Mouse (Mus musculus) brain, adult 2 months (tissue): ENCODE data around the gene Klhl5.
"Not testable (repeated sequence)": the region's sequence is repeated elsewhere in the genome, so short reads cannot be mapped to it uniquely, and the experiment has no call there.

ENCODE experiments used
- DNase-seq: peaks from one replicate; pipeline ENCODE4 v3.0.0; 2011; ENCODE audit warnings: low read depth, low spot score

The Klhl5 gene

DNA sequence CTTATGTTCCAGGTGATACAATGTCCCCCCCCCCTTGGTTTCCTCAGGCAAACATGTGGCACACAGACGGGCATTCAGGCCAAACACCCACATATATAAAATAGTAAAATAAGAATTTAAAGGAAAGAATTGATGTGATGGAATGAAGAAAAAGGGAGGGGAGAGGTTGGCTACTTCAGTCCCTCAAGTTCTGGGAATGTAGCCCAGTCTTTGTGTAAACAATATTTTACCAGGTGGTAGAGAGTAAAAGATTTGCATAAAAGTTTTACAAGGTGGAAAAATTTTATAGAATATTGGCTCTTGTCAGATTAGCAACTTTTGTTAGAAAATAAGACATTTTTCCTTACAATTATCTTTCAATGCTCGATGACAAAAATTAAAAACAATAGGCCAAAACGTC lies 10.5 kb upstream of the Klhl5 start:
- no peak for DNase-seq

GRCm38 (mm10) chr5:65097457-65097856 lies 9.9 kb upstream of the Klhl5 start:
- no peak for DNase-seq

DNA sequence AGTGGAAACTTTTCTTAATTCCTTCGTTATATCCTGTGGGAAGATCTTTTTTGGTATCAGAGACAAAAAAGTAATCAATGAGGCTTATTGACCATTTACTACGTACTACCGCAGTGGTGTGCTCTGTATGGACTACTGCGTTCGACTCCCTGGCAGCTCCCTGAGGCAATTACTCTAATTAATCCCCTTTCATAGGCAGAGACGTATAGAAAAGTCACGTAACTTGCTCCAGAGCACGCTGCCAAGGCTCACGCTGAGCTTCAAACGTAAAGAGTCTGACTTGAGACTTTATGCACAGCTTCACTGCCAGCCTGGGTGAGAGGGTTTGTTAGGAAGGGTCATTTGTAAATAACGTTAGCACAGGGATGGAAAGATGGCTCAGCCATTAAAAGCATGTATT lies 7.3 kb upstream of the Klhl5 start:
- no peak for DNase-seq

DNA sequence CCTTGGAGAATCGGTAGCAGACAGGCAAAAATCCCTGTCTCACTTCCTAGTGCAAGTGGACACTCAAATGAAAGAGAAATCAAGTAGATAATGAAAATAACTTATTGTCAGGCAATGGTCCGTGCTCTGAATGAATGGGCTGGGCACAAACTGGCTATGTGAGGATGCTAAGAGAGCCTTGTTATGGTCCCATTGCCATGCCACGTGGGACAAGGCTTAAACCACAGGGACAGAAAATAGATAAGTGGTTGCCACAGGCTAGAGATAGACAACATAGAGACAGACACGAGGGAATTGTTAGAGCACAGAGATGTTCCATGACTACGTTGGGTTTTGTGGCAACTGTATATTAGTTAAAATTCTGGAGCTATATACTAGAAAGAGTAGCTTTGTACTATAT lies 6.1 kb upstream of the Klhl5 start:
- no peak for DNase-seq

- DNase-seq, result no peak
Observed at GRCm38 (mm10) chr5:65101621-65102020, 5.7 kb upstream of the Klhl5 start.

DNA sequence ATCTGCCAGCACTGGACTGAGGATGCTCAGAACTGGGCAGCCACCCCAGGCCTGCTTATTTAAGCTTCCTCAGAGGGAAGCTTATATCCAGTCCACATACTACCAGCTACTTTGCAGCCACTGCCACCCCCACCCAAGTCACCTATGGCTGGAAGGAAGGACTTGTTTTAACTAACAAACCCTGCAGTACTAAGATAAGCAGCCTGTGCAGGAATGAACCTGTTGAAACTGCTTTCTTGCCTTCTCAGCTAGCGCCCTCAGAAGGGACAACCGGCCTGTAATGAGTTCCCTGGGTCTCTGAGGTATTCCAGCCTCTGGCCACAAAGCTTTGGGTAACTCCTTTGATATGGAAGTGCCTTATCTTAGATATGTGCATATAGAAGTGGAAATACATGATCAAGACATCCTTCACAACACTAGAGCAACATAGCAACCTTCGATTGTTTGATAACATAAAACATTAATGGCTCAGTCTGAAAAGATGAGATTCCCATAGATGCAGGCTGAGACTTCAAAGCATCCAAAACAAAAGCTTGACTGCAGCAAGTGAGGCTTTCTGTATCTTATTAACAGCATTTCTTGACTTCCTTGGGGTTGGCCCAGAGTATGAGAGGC lies 5.2 kb upstream of the Klhl5 start:
- DNase-seq, result no peak

DNA sequence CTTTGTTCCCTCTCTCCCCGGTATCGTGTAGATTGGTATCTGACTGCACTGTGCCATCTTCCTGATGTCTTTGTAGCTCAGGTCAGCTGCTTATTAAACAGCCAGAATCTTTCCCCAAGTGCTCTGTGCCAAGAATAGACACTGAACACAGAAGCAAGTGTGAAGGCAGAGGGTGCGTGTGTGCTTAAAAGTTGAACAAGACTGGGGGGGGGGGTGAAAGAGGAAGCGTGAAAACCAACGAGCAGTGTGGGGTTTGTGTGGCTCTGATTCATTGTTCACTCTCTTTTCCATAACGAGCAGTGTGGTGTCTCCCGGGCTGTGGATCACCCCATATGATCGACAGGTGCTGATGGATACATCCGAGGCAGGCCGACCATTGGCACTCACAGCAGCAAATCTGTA lies 4.7 kb upstream of the Klhl5 start:
- DNase-seq, result peak; percentile 24

DNA sequence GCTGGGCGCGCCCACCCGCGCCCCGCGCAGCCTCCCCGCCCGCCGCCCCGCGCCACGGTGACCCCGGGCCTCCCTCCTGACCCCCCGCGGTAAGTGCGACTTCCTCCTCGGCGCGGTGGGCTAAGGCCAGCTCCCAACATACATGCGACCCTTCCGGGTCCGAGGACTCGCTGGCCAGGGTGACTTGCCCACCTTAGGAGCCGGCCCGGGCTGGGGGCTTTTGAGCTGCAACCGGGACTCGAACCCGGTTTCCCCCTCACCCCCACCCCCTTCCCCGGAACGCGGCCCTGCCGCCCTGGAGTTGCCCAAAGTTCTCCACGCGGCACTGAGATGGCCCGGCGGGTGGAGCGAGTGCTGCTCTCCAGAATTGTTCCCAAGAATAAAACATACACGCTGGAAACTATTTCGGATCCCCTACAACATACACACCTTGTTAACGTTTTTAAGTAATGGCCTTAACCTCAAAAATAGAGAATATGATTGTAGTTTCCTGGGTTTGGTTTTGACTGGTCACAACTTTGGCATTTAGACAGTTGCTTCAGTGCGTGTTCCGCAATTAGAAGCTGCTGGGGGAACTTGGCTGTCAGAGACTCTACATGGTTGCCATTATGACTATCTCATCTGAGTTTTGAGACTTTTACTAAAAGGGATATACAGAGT lies 564 bp downstream of the Klhl5 start:
- DNase-seq, result peak; percentile 14

DNA sequence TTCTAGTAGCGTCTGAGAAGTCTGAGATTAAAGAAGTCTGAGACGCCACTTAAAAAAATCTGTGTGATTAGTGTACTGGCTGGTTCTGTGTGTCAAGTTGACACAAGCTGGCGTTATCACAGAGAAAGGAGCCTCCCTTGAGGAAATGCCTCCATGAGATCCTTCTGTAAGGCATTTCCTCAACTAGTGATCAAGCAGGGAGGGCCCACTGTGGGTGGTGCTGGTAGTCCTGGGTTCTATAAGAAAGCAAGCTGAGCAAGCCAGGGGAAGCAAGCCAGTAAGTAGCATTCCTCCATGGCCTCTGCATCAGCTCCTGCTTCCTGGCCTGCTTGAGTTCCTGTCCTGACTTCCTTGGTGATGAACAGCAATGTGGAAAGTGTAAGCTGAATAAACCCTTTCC lies 4.9 kb downstream of the Klhl5 start:
- not testable (repeated sequence) for DNase-seq

DNA sequence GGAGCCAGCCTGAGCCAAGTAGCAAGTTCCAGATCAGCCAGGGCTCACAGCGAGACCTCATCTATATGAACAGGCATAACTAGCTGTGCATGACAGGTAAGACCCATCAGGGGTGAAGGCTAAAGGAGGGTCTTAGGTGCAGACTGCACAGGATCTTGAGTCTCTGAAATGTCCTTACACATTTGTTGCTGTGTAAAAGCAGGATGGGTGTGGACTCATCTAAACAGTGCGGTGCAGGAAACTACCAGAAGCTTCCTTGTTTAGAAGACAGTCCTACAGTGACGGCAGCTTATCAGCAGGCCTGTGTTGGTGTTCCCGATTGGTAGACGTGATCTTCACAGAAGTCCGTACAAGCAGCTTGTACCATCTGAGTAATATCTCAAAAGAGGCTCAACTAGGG lies 6.0 kb downstream of the Klhl5 start:
- DNase-seq, result no peak

- DNase-seq, result no peak
Observed at GRCm38 (mm10) chr5:65116789-65117188, 9.4 kb downstream of the Klhl5 start.

DNA sequence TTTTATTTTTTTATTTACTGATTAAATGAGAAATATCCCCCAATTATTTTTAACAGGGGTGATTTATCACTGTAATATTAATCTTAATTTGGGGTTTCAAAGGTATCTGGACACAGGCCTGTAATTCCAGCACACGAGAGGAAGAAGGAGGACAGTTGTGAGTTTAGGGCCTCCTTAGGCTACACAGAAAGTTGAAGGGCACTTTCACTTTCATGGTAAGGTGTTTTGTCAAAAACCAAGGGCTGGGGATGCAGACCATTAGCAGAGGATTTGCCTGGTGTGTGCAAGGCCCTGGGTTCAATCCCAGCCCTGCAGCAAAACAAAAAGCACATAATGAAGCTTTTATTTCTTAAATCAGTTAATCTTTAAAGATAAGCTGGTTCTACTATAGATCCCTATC lies 12.2 kb downstream of the Klhl5 start:
- DNase-seq, result no peak

DNA sequence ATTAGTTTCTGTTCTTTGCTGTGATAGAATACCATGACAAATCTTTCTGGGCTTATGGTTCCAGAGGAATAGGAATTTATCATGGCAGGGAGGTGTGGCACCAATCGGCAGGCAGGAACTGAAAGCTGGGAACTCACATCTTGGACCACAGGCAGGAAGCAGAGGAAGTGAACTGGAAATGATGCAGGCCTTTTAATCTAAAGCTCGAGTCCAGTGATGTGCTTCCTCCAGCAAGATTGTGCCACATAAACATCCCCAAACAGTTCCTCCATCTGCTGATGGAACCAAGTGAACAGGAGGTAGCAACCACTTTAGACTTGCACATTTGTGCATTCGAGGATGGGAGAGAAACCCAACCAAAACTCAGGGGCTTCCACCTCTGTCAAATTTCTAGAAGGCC lies 12.6 kb downstream of the Klhl5 start:
- no peak for DNase-seq

DNA sequence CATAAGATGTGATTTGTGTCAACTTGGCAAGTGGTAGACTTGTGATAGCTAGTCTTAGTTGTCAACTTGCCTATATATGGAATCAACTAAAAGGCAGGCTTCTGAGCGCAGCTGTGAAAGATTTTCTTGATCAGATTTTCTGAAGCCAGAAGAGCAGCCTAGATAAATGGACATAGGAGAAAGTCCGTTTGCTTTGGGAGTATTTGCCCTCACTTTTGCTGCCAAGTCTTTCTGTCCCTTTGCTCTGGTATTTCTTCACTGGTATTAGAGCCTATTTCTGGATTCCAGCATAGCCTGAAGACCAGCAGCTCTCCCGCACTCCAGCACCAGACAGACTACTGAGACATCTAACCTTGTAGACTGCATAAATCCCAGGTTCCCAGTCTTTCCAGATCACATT lies 15.3 kb downstream of the Klhl5 start:
- no peak for DNase-seq

GRCm38 (mm10) chr5:65126137-65126536 lies 18.8 kb downstream of the Klhl5 start:
- DNase-seq, result peak; percentile 14

DNA sequence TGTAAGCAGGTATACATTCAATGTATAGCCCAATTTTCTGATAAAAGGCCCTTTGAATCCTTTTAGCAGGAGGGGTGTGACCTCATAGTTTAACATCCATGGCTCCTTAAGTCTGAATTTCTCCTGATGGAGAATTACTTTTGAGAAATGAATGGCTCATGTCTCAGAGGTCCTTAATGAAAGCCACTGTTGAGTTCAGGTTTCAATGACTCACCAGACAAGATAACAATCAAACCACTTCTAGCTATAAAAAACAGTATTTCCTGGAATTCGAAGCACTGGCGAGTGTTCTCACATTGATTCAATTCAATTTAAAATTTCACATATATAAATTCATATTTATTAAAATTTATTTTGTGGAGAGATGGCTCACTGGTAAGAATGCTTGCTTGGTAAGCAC lies 21.1 kb downstream of the Klhl5 start:
- DNase-seq, result no peak

- DNase-seq, result peak; percentile 60
Observed at GRCm38 (mm10) chr5:65130528-65131210, 23.3 kb downstream of the Klhl5 start.

GRCm38 (mm10) chr5:65131211-65131879 lies 24.0 kb downstream of the Klhl5 start:
- peak; percentile 69 for DNase-seq

- no peak for DNase-seq
Observed at GRCm38 (mm10) chr5:65136159-65136558, 28.8 kb downstream of the Klhl5 start.

DNA sequence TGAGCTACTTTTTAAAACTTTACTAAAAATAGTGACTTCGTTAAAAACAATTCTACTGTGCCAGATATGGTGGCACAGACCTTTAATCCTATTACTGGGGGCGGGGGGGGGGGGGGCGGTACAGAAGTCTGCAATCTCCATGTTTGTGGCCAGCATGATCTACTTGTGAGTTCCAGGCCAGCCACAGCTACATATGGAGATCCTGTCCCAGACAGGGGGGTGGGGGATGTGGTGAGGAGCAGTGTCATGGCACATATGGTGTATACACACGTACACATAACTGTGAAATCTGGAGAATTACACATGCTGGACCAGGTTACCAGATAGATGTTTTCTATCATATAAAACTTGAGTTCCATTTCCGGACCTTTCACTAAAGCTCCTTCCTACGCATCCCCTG lies 29.7 kb downstream of the Klhl5 start:
- DNase-seq, result no peak

DNA sequence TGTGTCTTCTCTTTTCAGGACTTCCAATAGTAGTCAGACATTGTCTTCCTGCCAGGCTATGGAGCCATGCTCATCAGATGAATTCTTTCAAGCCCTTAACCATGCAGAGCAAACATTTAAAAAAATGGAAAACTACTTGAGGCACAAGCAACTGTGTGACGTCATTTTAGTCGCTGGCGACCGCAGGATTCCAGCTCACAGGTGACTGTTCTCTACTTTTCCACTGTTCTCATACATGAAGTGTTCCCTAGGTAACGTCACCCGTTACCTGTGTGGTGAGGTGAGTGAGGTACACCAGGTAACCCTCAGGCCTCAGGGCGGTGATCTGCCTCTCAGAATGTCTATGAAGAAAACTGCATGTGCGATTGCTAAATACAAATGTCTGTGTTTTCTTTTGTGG lies 33.9 kb downstream of the Klhl5 start:
- no peak for DNase-seq

GRCm38 (mm10) chr5:65142247-65142646 lies 34.9 kb downstream of the Klhl5 start:
- no peak for DNase-seq
